Mouse (Mus musculus): ENCODE data around the gene Zbtb4. TPM values are rescaled to one million over a fixed set of nuclear protein-coding genes. Genes with fewer than 3 reads are reported as not detected.

Zbtb4 gene
- polyA plus RNA-seq, 1 experiment from 2014 or later: 1.2 TPM

DNA sequence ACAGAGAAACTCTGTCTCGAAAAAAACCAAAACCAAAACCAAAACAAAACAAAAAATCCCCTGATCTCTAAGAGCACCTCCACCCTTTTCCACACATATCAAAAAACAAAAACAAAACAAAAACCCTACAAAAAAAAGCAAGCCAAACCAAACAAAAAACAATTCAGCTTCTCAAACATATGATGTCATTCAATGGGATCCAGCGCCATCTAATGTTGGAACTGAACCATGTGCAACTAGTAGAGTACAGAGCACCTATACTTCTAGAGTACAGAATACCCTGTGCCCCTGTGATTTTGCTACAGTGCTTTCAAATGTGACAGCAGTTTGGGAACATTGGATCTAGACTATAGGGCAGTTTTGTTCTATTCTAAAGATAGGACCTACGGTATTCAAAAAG, 11.0 kb upstream of the Zbtb4 start:
- Histone ChIP-seq H3K9me3 (no peaks in the 10 kb centered on the region), H3K27ac (no peak overlapping the region), H3K4me1 (replicated peaks) (peaks cover 42% of the 10 kb centered on the region), H3K27me3 (ENCODE audit: insufficient read depth, poor library complexity, severe bottlenecking) (no peaks in the 10 kb centered on the region), H3K36me3 (0 out of 2 replicates have a peak, but pooled peaks cover 4% of the 10 kb centered on the region), H3K4me3 (no peak overlapping the region)
- no peak for DNase-seq (ENCODE audit: low spot score)
- whole genome bisulfite sequencing: 64% methylated on average over 3 of the region's 3 CpGs

GRCm38 (mm10) chr11:69757303-69758089, 8.2 kb upstream of the Zbtb4 start:
- H3K9me3 ChIP-seq: no peaks in the 10 kb centered on the region
- peaks cover 59% of the 10 kb centered on the region for H3K4me1 ChIP-seq (replicated peaks)
- H3K27me3 ChIP-seq (ENCODE audit: insufficient read depth, poor library complexity, severe bottlenecking): no peaks in the 10 kb centered on the region
- H3K36me3 ChIP-seq: no peaks in the 10 kb centered on the region
- peak overlapping the region; percentile 97 for H3K27ac ChIP-seq
- no peak for DNase-seq (ENCODE audit: low spot score)
- WGBS: 47% methylated on average over 9 of the region's 9 CpGs
- H3K4me3 ChIP-seq: peak overlapping the region; percentile 66

DNA sequence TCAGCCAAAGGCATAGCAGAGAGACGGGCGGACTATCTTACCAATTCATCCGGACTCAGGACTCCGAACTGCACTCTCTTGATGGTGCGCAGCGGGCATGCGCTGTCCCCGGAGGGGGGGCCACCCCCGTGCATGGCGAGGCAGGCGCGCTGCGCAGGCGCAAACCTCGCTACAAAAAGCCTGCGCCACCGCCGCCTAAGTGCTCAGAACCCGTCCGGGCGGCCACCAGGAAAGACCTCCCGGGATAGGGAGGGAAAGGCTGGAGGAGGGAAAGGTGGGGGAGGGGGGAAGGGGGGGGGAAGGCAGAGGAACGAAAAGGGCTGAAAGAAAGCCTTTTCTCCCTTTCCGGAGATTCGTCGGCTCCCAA, 7.6 kb upstream of the Zbtb4 start:
- peak; percentile 92 for DNase-seq (ENCODE audit: low spot score)
- Histone ChIP-seq H3K9me3 (no peaks in the 10 kb centered on the region), H3K36me3 (no peaks in the 10 kb centered on the region), H3K27me3 (ENCODE audit: insufficient read depth, poor library complexity, severe bottlenecking) (no peaks in the 10 kb centered on the region), H3K27ac (peak overlapping the region; percentile 97), H3K4me1 (replicated peaks) (peaks cover 55% of the 10 kb centered on the region), H3K4me3 (peak overlapping the region; percentile 66)
- under 1% methylated on average over 26 of the region's 26 CpGs for WGBS

GRCm38 (mm10) chr11:69758478-69758970, 7.2 kb upstream of the Zbtb4 start, which contains the start of gene Polr2a:
Polr2a (minus strand) TSS chr11:69758637.
- Histone ChIP-seq H3K36me3 (no peaks in the 10 kb centered on the region), H3K4me3 (peak within 1 kb of the TSS; percentile 66), H3K9me3 (no peaks in the 10 kb centered on the region), H3K4me1 (replicated peaks) (peaks cover 53% of the 10 kb centered on the region), H3K27ac (peak within 1 kb of the TSS; percentile 97), H3K27me3 (ENCODE audit: insufficient read depth, poor library complexity, severe bottlenecking) (no peaks in the 10 kb centered on the region)
- WGBS: under 1% methylated on average over 36 of the region's 36 CpGs
- peak; percentile 98 for DNase-seq (ENCODE audit: low spot score)

- peak; percentile 93 for DNase-seq (ENCODE audit: low spot score)
- WGBS: under 1% methylated on average over 37 of the region's 37 CpGs
- peaks cover 52% of the 10 kb centered on the region for H3K4me1 ChIP-seq (replicated peaks)
- H3K27me3 ChIP-seq (ENCODE audit: insufficient read depth, poor library complexity, severe bottlenecking): no peaks in the 10 kb centered on the region
- H3K4me3 ChIP-seq: peak overlapping the region; percentile 66
- peak overlapping the region; percentile 97 for H3K27ac ChIP-seq
- no peaks in the 10 kb centered on the region for H3K36me3 ChIP-seq
- no peaks in the 10 kb centered on the region for H3K9me3 ChIP-seq
These were observed 6.6 kb upstream of the Zbtb4 start for GRCm38 (mm10) chr11:69758971-69759721.

DNA sequence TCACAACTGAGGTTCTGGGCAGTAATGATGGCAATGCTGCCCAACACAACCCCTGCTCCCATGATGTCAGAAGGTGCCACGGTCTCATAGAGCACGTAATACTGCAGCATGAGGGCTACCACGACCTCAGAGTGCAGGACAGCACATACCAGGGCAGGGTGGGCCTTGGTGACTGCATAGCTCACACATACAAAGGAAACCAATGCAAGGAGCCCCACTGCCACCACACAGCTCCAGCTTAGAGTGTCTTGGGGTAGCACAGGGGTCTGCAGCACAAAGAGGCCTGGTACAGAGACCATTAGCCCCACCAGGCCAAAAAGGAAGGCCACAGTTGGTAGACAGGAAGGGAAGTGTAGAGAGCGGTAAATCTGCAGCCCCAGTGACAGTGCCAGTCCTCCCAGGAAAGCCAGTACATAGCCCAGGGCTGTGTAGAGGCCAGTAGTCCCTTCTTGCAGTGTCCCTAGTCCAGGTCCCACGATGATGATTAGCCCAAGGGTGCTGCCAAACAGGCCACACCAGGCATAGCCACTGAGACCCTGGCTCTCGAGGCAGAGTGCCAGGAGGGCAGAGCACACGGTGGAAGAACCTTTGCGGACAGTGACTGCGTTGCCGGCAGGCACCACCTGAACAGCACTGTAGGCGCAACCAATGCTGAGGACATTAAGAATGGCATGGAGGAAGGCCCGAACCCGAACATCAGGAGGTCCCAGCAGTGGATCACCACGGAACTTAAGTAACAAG, 5.4 kb upstream of the Zbtb4 start:
- peaks cover 47% of the 10 kb centered on the region for H3K4me1 ChIP-seq (replicated peaks)
- no peaks in the 10 kb centered on the region for H3K9me3 ChIP-seq
- H3K27me3 ChIP-seq (ENCODE audit: insufficient read depth, poor library complexity, severe bottlenecking): no peaks in the 10 kb centered on the region
- DNase-seq (ENCODE audit: low spot score): no peak
- peak overlapping the region; percentile 66 for H3K4me3 ChIP-seq
- no peaks in the 10 kb centered on the region for H3K36me3 ChIP-seq
- WGBS: 81% methylated on average over 14 of the region's 14 CpGs
- peak overlapping the region; percentile 97 for H3K27ac ChIP-seq

GRCm38 (mm10) chr11:69760901-69761200, 4.9 kb upstream of the Zbtb4 start:
- H3K9me3 ChIP-seq: no peaks in the 10 kb centered on the region
- peak overlapping the region; percentile 21 for H3K4me3 ChIP-seq
- no peaks in the 10 kb centered on the region for H3K27me3 ChIP-seq (ENCODE audit: insufficient read depth, poor library complexity, severe bottlenecking)
- 91% methylated on average over 7 of the region's 7 CpGs for whole genome bisulfite sequencing
- H3K4me1 ChIP-seq (replicated peaks): peaks cover 47% of the 10 kb centered on the region
- H3K36me3 ChIP-seq: no peaks in the 10 kb centered on the region
- peak overlapping the region; percentile 97 for H3K27ac ChIP-seq
- no peak for DNase-seq (ENCODE audit: low spot score)

- H3K4me3 ChIP-seq: peak within 1 kb of the TSS; percentile 21
- 77% methylated on average over 1 of the region's 1 CpGs for WGBS
- H3K27me3 ChIP-seq (ENCODE audit: insufficient read depth, poor library complexity, severe bottlenecking): peaks cover under 1% of the 10 kb centered on the region; the same call in 1 of the 2 replicates
- peak within 1 kb of the TSS; percentile 97 for H3K27ac ChIP-seq
- H3K36me3 ChIP-seq: no peaks in the 10 kb centered on the region
- peaks cover 47% of the 10 kb centered on the region for H3K4me1 ChIP-seq (replicated peaks)
- H3K9me3 ChIP-seq: no peaks in the 10 kb centered on the region
- no peak for DNase-seq (ENCODE audit: low spot score)
These were observed 3.8 kb upstream of the Zbtb4 start, which contains the start of gene Slc35g3 for GRCm38 (mm10) chr11:69761868-69762267. Slc35g3 (minus strand) TSS chr11:69761968.

- peaks cover 13% of the 10 kb centered on the region; the same call in 1 of the 2 replicates for H3K27me3 ChIP-seq (ENCODE audit: insufficient read depth, poor library complexity, severe bottlenecking)
- no peaks in the 10 kb centered on the region for H3K9me3 ChIP-seq
- 70% methylated on average over 7 of the region's 7 CpGs for WGBS
- no peak for DNase-seq (ENCODE audit: low spot score)
- H3K36me3 ChIP-seq: no peaks in the 10 kb centered on the region
- H3K4me1 ChIP-seq (replicated peaks): peaks cover 54% of the 10 kb centered on the region
- H3K4me3 ChIP-seq: no peak overlapping the region
- H3K27ac ChIP-seq: no peak overlapping the region
These were observed 2.2 kb upstream of the Zbtb4 start for GRCm38 (mm10) chr11:69763551-69763950.

- whole genome bisulfite sequencing: under 1% methylated on average over 37 of the region's 37 CpGs
These were observed 456 bp downstream of the Zbtb4 start for GRCm38 (mm10) chr11:69766126-69766609.

DNA sequence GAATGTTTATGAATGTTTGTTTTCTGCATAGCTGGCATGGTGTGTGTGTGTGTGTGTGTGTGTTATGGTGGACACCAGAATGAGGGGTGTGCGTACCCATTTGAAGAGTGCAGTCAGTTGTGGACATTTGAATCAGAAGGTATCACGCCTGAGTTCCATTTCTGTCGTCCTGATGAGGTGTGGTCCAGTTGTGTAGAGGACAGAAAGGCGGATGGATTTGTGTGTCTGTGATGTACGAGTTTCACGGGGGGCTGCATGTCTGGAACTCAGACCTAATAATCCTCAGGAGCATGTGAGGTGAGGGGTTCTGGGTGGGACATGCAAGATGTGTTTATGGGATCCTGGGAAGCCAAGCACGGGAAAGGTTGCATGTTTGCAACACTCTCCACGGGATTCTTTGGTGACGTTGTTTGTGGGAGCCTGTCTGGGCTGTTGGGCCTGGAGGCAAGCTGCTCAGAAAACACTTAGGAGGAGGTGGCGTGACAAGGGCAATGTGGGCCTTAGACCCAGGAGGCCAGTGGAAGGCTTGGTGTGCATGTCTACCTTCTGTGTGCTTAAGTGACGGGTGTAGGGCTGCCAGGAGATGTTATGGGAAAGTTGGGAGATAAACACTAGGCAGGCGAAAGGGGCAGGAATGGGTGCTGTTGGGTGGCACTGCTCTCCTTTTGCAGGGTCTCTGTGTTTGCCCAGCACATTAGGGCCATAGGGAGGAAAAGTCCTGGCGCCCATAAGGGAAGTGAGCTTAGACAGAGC, 1.3 kb downstream of the Zbtb4 start:
- H3K27ac ChIP-seq: 0 out of 2 replicates have a peak overlapping the region, but pooled peaks have one; percentile 94
- peak overlapping the region; percentile 85 for H3K4me3 ChIP-seq
- H3K4me1 ChIP-seq (replicated peaks): peaks cover 30% of the 10 kb centered on the region
- DNase-seq (ENCODE audit: low spot score): no peak
- no peaks in the 10 kb centered on the region for H3K9me3 ChIP-seq
- WGBS: 69% methylated on average over 13 of the region's 13 CpGs
- H3K27me3 ChIP-seq (ENCODE audit: insufficient read depth, poor library complexity, severe bottlenecking): peaks cover 13% of the 10 kb centered on the region; the same call in 1 of the 2 replicates
- H3K36me3 ChIP-seq: no peaks in the 10 kb centered on the region

More at GRCm38 (mm10) chr11:69766126-69766609, 456 bp downstream of the Zbtb4 start:
- H3K9me3 ChIP-seq: no peaks in the 10 kb centered on the region
- peaks cover 13% of the 10 kb centered on the region; the same call in 1 of the 2 replicates for H3K27me3 ChIP-seq (ENCODE audit: insufficient read depth, poor library complexity, severe bottlenecking)
- H3K36me3 ChIP-seq: no peaks in the 10 kb centered on the region
- H3K4me1 ChIP-seq (replicated peaks): peaks cover 33% of the 10 kb centered on the region
- peak overlapping the region; percentile 94 for H3K27ac ChIP-seq
- peak overlapping the region; percentile 85 for H3K4me3 ChIP-seq
- peak; percentile 57 for DNase-seq (ENCODE audit: low spot score)

DNA sequence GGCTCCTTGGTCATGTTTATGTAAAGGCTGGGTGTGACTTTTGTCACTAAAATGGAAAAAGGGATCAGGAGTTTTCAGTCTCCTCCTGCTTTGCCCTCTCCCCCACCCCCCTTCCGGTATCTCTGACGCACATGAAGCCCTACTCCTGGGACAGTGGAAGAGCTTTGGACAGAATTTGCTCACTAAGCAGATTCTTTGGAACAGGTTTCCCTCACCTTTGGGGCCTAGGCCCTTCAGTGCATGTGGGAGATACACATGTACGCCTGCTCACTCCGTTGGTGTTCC, 1.9 kb downstream of the Zbtb4 start:
- peaks cover 13% of the 10 kb centered on the region; the same call in 1 of the 2 replicates for H3K27me3 ChIP-seq (ENCODE audit: insufficient read depth, poor library complexity, severe bottlenecking)
- no peak overlapping the region for H3K27ac ChIP-seq
- DNase-seq (ENCODE audit: low spot score): no peak
- no peak overlapping the region for H3K4me3 ChIP-seq
- H3K9me3 ChIP-seq: no peaks in the 10 kb centered on the region
- H3K4me1 ChIP-seq (replicated peaks): peaks cover 30% of the 10 kb centered on the region
- no peaks in the 10 kb centered on the region for H3K36me3 ChIP-seq
- 67% methylated on average over 4 of the region's 4 CpGs for WGBS

Data from hindbrain, embryonic 10.5 days (tissue).